Mouse (Mus musculus) ES-E14 (cell line): ENCODE results near the gene Fam19a3. TPM values are rescaled to one million over a fixed set of nuclear protein-coding genes. Genes with fewer than 3 reads are reported as not detected.
A peak's percentile ranks its signal among the peaks of the same experiment; 100 is the strongest.
"Not testable (repeated sequence)": the region's sequence is repeated elsewhere in the genome, so short reads cannot be mapped to it uniquely, and the experiment has no call there.

Experiments used
- DNase-seq: peaks from one replicate; pipeline ENCODE4 v3.0.0-alpha.2; 2013; ENCODE audit warnings: low read depth, low spot score
- H3K27ac ChIP-seq: 2 replicates; pipeline ENCODE4 v1.5.1; 2012; ENCODE audit warnings: low read depth, mild to moderate bottlenecking, low read length, moderate library complexity, mixed read lengths; ENCODE audit not compliant: poor library complexity, insufficient read depth, severe bottlenecking
- H3K36me3 ChIP-seq: 2 replicates; pipeline ENCODE4 v1.6.1; 2012; ENCODE audit warnings: mild to moderate bottlenecking, low read length, moderate library complexity, mixed read lengths; ENCODE audit not compliant: control insufficient read depth, poor library complexity, insufficient read depth, severe bottlenecking
- H3K4me1 ChIP-seq, 2 experiments: fragments of 150-350 bp in 1 of 2; sonication (generic) in 1 of 2; 2 replicates each; pipeline ENCODE4 v1.6.1; 2012; ENCODE audit warnings: low read length in 2 of 2, mild to moderate bottlenecking in 1 of 2, mixed read lengths in 1 of 2; ENCODE audit not compliant: control insufficient read depth in 2 of 2, insufficient read depth in 2 of 2, poor library complexity in 1 of 2
- H3K4me3 ChIP-seq, 2 experiments: fragments of 150-350 bp in 1 of 2; sonication (generic) in 1 of 2; 2 replicates each; pipeline ENCODE4 v1.5.1; 2012; ENCODE audit warnings: low read length in 2 of 2, low read depth in 1 of 2, mild to moderate bottlenecking in 1 of 2, mixed read lengths in 1 of 2; ENCODE audit not compliant: insufficient read depth in 1 of 2, poor library complexity in 1 of 2, severe bottlenecking in 1 of 2
- H3K9ac ChIP-seq: 2 replicates; pipeline ENCODE4 v1.6.1; 2012; ENCODE audit warnings: low read depth, mild to moderate bottlenecking, low read length, mixed read lengths; ENCODE audit not compliant: poor library complexity, insufficient read depth, severe bottlenecking
- H3K9me3 ChIP-seq: fragments of 150-350 bp; sonication (generic); 2 replicates; pipeline ENCODE4 v1.6.1; 2012; ENCODE audit warnings: low read depth, mild to moderate bottlenecking, low read length; ENCODE audit not compliant: control insufficient read depth, insufficient read depth
- CHD2 ChIP-seq: IDR thresholded peaks from 2 replicates; pipeline ENCODE4 v1.6.1; 2014; ENCODE audit warnings: mild to moderate bottlenecking, low read depth, low read length, inconsistent platforms
- HCFC1 ChIP-seq: IDR thresholded peaks from 2 replicates; pipeline ENCODE4 v1.6.1; 2012; ENCODE audit warnings: low read length, inconsistent platforms, borderline replicate concordance; ENCODE audit not compliant: insufficient read depth
- MAFK ChIP-seq: IDR thresholded peaks from 2 replicates; pipeline ENCODE4 v1.6.1; 2014; ENCODE audit warnings: mild to moderate bottlenecking, low read depth, low read length, inconsistent platforms; ENCODE audit not compliant: insufficient read depth
- ZC3H11A ChIP-seq: IDR thresholded peaks from 2 replicates; pipeline ENCODE4 v1.6.1; 2012; ENCODE audit warnings: low read depth, mild to moderate bottlenecking, inconsistent platforms, low read length, borderline replicate concordance
- ZNF384 ChIP-seq: IDR thresholded peaks from 2 replicates; pipeline ENCODE4 v1.6.1; 2012; ENCODE audit warnings: low read depth, low read length, inconsistent platforms
- in situ Hi-C, 2 experiments: fragments of 600-800 bp; cut with MboI; formaldehyde crosslinking; loops; one replicate each; pipeline ENCODE4 v1.15.1; 2025; ENCODE audit warnings: low sequenced_read_pairs in 2 of 2, inconsistent platforms in 1 of 2; ENCODE audit not compliant: unreplicated experiment in 2 of 2
- total RNA-seq: library from RNA; depleted of rRNA; stranded (reverse); fragments of 300-350 nt; gene quantifications from 2 replicates; pipeline ENCODE4 v1.2.3, GENCODE M21; 2012

The Fam19a3 gene
- total RNA-seq, 1 experiment: 0.13 TPM

- H3K9me3 ChIP-seq, H3K4me3 ChIP-seq, in situ Hi-C loops, DNase-seq, H3K36me3 ChIP-seq: not testable (repeated sequence)
- H3K9ac ChIP-seq: peak overlapping the region; percentile 59; the same call in 1 of the 2 replicates
- peak; percentile 73 for TF ChIP-seq ZNF384
- peak overlapping the region; percentile 47; the same call in 1 of the 2 replicates for H3K27ac ChIP-seq
- H3K4me1 ChIP-seq: peaks cover 13 to 21% of the 10 kb centered on the region in 2 experiments; a peak in 3 of 4 replicates
Observed at GRCm38 (mm10) chr3:104813227-104813626, 31.6 kb upstream of the Fam19a3 start.

- Histone ChIP-seq H3K27ac (peak overlapping the region; percentile 64), H3K4me1 (peaks cover 14 to 21% of the 10 kb centered on the region in 2 experiments; a peak in 3 of 4 replicates), H3K9ac (no peak overlapping the region), H3K9me3 (no peaks in the 10 kb centered on the region), H3K36me3 (no peaks in the 10 kb centered on the region), H3K4me3 (0 out of 4 replicates have a peak overlapping the region, but pooled peaks of 1 of the 2 experiments have one; percentile 4)
- TF ChIP-seq ZNF384: no peak
- TF ChIP-seq MAFK: no peak
- no peak for TF ChIP-seq CHD2
- no peak for TF ChIP-seq ZC3H11A
- TF ChIP-seq HCFC1: no peak
- in situ Hi-C loops: no loop called here
- no peak for DNase-seq
Observed at GRCm38 (mm10) chr3:104812254-104812653, 30.6 kb upstream of the Fam19a3 start.

GRCm38 (mm10) chr3:104811752-104812151 is 30.1 kb upstream of the Fam19a3 start:
- Histone ChIP-seq H3K4me3 (0 out of 4 replicates have a peak overlapping the region, but pooled peaks of 1 of the 2 experiments have one; percentile 4), H3K36me3 (no peaks in the 10 kb centered on the region), H3K9me3 (no peaks in the 10 kb centered on the region), H3K4me1 (peaks cover 10 to 21% of the 10 kb centered on the region in 2 experiments; a peak in 3 of 4 replicates), H3K27ac (peak overlapping the region; percentile 64; the same call in 1 of the 2 replicates), H3K9ac (no peak overlapping the region)
- DNase-seq: no peak
- TF ChIP-seq ZNF384: peak; percentile 81
- TF ChIP-seq ZC3H11A: no peak
- in situ Hi-C loops: no loop called here

GRCm38 (mm10) chr3:104805539-104805938 is 23.9 kb upstream of the Fam19a3 start:
- no peak overlapping the region for H3K27ac ChIP-seq
- H3K9ac ChIP-seq: no peak overlapping the region
- peaks cover 36% of the 10 kb centered on the region for H3K36me3 ChIP-seq
- in situ Hi-C loops: no loop called here
- H3K4me3 ChIP-seq: no peak overlapping the region
- TF ChIP-seq MAFK (no peak), ZNF384 (no peak), CHD2 (no peak), HCFC1 (no peak), ZC3H11A (no peak)
- no peak for DNase-seq
- H3K9me3 ChIP-seq: no peaks in the 10 kb centered on the region
- H3K4me1 ChIP-seq: peaks cover 1 to 3% of the 10 kb centered on the region in 2 experiments; a peak in 1 of 4 replicates

- no peak for TF ChIP-seq CHD2
- TF ChIP-seq ZNF384: no peak
- TF ChIP-seq HCFC1: no peak
- TF ChIP-seq ZC3H11A: no peak
- TF ChIP-seq MAFK: no peak
- DNase-seq: no peak
- in situ Hi-C loops: no loop called here
Observed at GRCm38 (mm10) chr3:104804312-104804711, 22.7 kb upstream of the Fam19a3 start.

More at GRCm38 (mm10) chr3:104804312-104804711, 22.7 kb upstream of the Fam19a3 start:
- Histone ChIP-seq H3K36me3 (peaks cover 46% of the 10 kb centered on the region), H3K4me1 (peaks cover 1 to 5% of the 10 kb centered on the region in 2 experiments; a peak in 1 of 4 replicates), H3K27ac (no peak overlapping the region), H3K9ac (no peak overlapping the region), H3K4me3 (no peak overlapping the region), H3K9me3 (no peaks in the 10 kb centered on the region)
